Mouse (Mus musculus): ENCODE measurements around the gene Mapk8. TPM values are rescaled to one million over a fixed set of nuclear protein-coding genes. Genes with fewer than 3 reads are reported as not detected.

The Mapk8 gene
- polyA plus RNA-seq, 1 experiment, result 14.3 TPM

DNA sequence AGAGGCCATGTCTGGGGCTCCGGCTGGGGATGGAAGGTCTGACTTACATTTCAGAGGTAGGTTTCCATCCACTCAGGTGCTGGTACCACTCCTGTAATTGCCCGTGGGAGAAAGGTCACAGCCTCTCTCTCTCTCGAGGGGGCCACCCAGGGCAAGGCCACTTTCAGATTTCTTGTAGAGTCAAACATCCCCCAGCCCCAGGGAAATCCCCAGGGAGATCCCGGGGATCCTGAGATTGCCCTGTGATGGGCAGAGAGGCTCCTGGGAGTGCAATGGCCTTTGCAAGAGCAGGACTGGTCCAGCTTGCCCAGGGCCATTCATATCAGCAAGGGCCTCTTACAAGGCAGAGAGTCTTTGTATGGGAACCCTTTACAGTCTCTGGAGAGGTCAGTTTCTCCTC lies 112.6 kb downstream of the Mapk8 start:
- 70% methylated on average over 4 of the region's 4 CpGs for WGBS
- no peak overlapping the region for H3K27ac ChIP-seq (ENCODE audit: control insufficient read depth, insufficient read depth, low read depth, low read length, poor library complexity)
- no peaks in the 10 kb centered on the region; the same call in 1 of the 2 replicates for H3K4me1 ChIP-seq (ENCODE audit: control insufficient read depth, insufficient read depth, low read length)
- TF ChIP-seq POLR2A (IDR thresholded peaks at IDR 0.05; ENCODE audit: borderline replicate concordance, control insufficient read depth, low read depth, low read length), result no peak
- no peak for TF ChIP-seq CTCF (IDR thresholded peaks at IDR 0.05; ENCODE audit: control insufficient read depth, insufficient read depth, low read length)
- H3K4me3 ChIP-seq (replicated peaks; ENCODE audit: control insufficient read depth, low read depth, low read length), result no peak overlapping the region

DNA sequence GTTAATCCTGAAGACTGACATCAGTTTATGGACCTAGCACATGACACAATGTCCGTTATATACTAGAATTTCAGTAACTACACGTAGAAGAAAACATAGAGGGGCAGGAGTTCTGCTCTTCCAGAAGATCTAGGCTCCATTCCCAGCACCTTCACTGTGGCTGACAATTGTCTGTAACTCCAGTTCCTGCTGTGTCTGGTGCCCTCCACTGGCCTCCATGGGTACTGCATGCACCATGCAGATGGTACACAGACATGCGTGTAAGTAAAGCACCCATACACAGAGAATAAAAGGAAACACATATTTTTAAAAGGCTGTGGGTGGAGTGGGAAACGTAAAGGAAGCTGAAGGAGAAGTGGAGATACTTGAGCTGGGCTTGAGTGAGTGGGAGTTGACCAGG lies 113.1 kb downstream of the Mapk8 start:
- no peak overlapping the region for H3K27ac ChIP-seq (ENCODE audit: control insufficient read depth, insufficient read depth, low read depth, low read length, poor library complexity)
- H3K4me3 ChIP-seq (replicated peaks; ENCODE audit: control insufficient read depth, low read depth, low read length), result no peak overlapping the region
- H3K4me1 ChIP-seq (ENCODE audit: control insufficient read depth, insufficient read depth, low read length), result no peaks in the 10 kb centered on the region; the same call in 1 of the 2 replicates
- peak; percentile 84 for TF ChIP-seq CTCF (IDR thresholded peaks at IDR 0.05; ENCODE audit: control insufficient read depth, insufficient read depth, low read length)
- no peak for TF ChIP-seq POLR2A (IDR thresholded peaks at IDR 0.05; ENCODE audit: borderline replicate concordance, control insufficient read depth, low read depth, low read length)
- 60% methylated on average over 4 of the region's 4 CpGs for WGBS

DNA sequence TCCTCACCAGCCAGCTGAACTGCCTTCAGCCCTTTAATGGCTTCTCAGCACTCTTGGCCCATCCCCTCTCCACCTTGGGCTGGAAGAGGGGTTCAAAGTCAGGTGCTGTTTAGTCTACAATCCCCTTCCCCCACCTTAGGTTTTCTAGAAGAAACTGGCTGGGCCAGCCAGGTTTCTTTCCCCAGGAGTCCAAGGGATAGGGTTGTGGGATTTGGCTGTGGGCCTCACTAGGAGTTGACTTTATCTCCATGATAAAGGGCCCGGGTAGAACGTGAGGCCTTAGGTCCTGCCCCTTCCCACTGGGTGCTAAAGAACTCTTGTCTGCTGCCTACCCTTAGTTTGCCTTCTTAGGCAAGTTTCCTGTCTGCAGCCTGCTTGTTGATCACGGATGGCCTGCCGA lies 115.3 kb downstream of the Mapk8 start:
- H3K4me3 ChIP-seq (replicated peaks; ENCODE audit: control insufficient read depth, low read depth, low read length), result no peak overlapping the region
- 83% methylated on average over 4 of the region's 4 CpGs for WGBS
- H3K4me1 ChIP-seq (ENCODE audit: control insufficient read depth, insufficient read depth, low read length), result no peaks in the 10 kb centered on the region
- no peak overlapping the region for H3K27ac ChIP-seq (ENCODE audit: control insufficient read depth, insufficient read depth, low read depth, low read length, poor library complexity)
- no peak for TF ChIP-seq CTCF (IDR thresholded peaks at IDR 0.05; ENCODE audit: control insufficient read depth, insufficient read depth, low read length)
- TF ChIP-seq POLR2A (IDR thresholded peaks at IDR 0.05; ENCODE audit: borderline replicate concordance, control insufficient read depth, low read depth, low read length), result no peak

DNA sequence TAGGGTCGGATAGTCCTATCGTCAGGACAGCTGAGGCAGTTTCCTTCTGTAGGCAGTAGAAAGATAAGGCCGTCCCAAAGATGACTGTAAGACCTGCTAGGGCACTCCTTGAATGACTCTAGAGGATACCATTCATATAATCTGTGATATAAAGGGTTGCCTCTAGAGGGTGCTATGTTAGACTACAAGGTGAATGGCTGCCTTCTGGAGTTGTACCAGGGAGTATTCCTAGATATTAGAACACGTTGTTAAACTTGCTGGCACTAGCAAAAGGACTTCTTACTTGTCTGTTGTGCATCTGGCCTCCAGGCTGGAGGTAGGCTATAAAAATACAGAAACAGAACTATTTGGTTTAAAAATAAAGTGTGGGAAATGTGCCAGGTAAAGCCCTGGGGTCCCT lies 116.0 kb downstream of the Mapk8 start:
- H3K27ac ChIP-seq (ENCODE audit: control insufficient read depth, insufficient read depth, low read depth, low read length, poor library complexity), result no peak overlapping the region
- TF ChIP-seq CTCF (IDR thresholded peaks at IDR 0.05; ENCODE audit: control insufficient read depth, insufficient read depth, low read length), result no peak
- 62% methylated on average over 4 of the region's 4 CpGs for WGBS
- H3K4me1 ChIP-seq (ENCODE audit: control insufficient read depth, insufficient read depth, low read length), result no peaks in the 10 kb centered on the region
- H3K4me3 ChIP-seq (replicated peaks; ENCODE audit: control insufficient read depth, low read depth, low read length), result no peak overlapping the region

DNA sequence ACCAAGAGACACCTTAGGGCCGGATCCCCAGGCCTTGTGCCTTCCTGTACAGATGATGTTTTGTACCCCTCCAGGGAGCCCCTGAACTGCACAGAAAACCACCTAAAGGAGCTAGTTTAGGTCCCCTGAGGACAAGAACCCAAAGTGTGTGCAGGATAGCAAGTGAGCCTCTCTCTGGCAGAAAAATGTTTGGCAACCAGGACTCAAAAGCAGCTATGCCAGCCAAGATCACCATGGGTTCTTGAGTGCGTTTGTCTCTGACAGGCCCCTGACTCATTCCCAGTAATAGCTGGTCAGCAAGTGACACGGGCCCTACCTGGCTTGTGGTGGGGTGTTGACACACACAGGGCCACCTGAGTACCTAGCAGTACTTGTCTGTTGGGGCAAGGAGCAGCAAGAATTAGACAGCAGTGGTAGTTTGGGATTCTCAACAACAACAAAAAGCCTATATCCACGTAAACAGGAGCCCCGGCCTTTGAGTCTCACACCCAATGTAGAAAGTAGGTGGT lies 117.6 kb downstream of the Mapk8 start:
- H3K4me3 ChIP-seq (replicated peaks; ENCODE audit: control insufficient read depth, low read depth, low read length), result no peak overlapping the region
- no peaks in the 10 kb centered on the region; the same call in 1 of the 2 replicates for H3K4me1 ChIP-seq (ENCODE audit: control insufficient read depth, insufficient read depth, low read length)
- H3K27ac ChIP-seq (ENCODE audit: control insufficient read depth, insufficient read depth, low read depth, low read length, poor library complexity), result no peak overlapping the region
- 82% methylated on average over 5 of the region's 5 CpGs for WGBS
- TF ChIP-seq POLR2A (IDR thresholded peaks at IDR 0.05; ENCODE audit: borderline replicate concordance, control insufficient read depth, low read depth, low read length), result no peak
- TF ChIP-seq CTCF (IDR thresholded peaks at IDR 0.05; ENCODE audit: control insufficient read depth, insufficient read depth, low read length), result no peak

DNA sequence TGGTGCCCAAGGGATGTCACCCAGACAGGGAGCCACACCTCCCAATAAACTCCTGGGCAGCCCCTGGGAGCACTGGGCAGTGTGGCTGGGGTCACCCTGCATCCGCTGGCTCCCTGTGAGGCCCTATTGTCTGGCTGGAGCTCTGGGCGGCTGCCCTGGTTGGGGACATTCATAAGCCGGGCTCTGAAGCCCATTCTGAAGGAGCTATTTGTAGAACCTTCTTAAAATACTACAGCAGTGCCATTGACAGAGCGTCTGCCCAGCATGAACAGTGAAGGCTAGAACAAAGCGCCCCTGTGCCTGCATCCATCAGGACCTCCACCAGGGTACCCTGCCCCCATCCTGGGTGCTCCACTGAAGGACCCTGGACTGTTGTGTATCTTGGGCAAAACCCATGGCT lies 118.6 kb downstream of the Mapk8 start:
- Histone ChIP-seq H3K27ac (ENCODE audit: control insufficient read depth, insufficient read depth, low read depth, low read length, poor library complexity) (no peak overlapping the region), H3K4me3 (replicated peaks; ENCODE audit: control insufficient read depth, low read depth, low read length) (no peak overlapping the region), H3K4me1 (ENCODE audit: control insufficient read depth, insufficient read depth, low read length) (no peaks in the 10 kb centered on the region; the same call in 1 of the 2 replicates)
- TF ChIP-seq CTCF (IDR thresholded peaks at IDR 0.05; ENCODE audit: control insufficient read depth, insufficient read depth, low read length) (no peak), POLR2A (IDR thresholded peaks at IDR 0.05; ENCODE audit: borderline replicate concordance, control insufficient read depth, low read depth, low read length) (no peak)
- WGBS, result 79% methylated on average over 5 of the region's 5 CpGs

Other genes with a start within 250 kb of the Mapk8 start
- 1.3 TPM in 1 of 2 replicates, not detected in the other for gene Arhgap22, start 233.1 kb downstream of the Mapk8 start, polyA plus RNA-seq (2011; ENCODE audit: insufficient read depth, insufficient read length, low replicate concordance, missing spikeins)
- gene Frmpd2, start 24.5 kb upstream of the Mapk8 start, polyA plus RNA-seq (2011; ENCODE audit: insufficient read depth, insufficient read length, low replicate concordance, missing spikeins), result not detected in 2 replicates
- not detected in 2 replicates for gene Ptpn20, start 142.0 kb upstream of the Mapk8 start, polyA plus RNA-seq (2011; ENCODE audit: insufficient read depth, insufficient read length, low replicate concordance, missing spikeins)